Mouse (Mus musculus) R1 (cell line): ENCODE results near the gene Palm3.
"Not testable (repeated sequence)": the region's sequence is repeated elsewhere in the genome, so short reads cannot be mapped to it uniquely, and the experiment has no call there.

Source experiments
- DNase-seq: peaks from one replicate; pipeline ENCODE4 v3.0.0-alpha.2; 2018; ENCODE audit warnings: low read depth, low spot score

Palm3 gene

DNA sequence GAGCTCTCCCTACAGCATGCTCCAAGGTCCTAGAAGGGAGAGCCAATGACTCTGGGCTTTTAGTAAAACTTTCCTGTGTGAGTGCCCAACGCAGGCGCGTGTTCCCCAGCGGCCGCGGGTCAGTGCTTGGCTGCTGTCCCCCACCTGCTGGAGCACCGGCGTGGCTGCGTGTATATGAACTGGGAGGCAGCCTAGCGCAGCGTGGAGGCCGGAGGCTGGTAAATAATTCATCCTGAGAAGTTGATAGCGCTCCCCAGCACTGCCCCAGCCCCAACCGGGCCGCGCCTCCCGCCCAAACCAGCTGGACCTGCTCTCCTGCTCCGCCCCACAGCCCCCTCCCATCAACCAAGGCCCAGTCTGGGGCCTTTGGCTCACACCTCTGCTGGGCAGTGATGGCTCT lies at the start of gene Palm3:
Palm3 (plus strand) TSS at position 376 of the 400 bp plus-strand sequence.
- DNase-seq = peak; percentile 91

DNA sequence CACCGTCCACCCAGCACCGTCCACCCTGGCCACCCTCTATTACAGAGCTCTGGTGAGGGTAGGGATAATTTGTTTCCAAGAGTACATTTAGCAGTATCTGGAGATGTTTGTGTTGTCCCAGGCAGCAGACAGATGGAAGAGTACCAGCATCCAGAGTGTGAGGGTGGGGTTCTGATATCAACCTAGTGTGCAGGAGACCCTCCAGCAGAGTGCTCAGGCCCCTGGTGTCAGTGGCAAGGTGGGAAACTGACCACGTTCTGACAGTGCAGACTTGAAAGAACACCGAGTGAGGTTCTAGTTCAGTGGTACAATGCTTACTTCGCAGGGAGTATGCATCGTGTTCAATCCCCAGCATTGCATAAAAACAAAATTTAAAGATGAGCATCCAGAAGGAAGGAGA lies 49.6 kb upstream of the Palm3 start:
- DNase-seq = no peak

DNA sequence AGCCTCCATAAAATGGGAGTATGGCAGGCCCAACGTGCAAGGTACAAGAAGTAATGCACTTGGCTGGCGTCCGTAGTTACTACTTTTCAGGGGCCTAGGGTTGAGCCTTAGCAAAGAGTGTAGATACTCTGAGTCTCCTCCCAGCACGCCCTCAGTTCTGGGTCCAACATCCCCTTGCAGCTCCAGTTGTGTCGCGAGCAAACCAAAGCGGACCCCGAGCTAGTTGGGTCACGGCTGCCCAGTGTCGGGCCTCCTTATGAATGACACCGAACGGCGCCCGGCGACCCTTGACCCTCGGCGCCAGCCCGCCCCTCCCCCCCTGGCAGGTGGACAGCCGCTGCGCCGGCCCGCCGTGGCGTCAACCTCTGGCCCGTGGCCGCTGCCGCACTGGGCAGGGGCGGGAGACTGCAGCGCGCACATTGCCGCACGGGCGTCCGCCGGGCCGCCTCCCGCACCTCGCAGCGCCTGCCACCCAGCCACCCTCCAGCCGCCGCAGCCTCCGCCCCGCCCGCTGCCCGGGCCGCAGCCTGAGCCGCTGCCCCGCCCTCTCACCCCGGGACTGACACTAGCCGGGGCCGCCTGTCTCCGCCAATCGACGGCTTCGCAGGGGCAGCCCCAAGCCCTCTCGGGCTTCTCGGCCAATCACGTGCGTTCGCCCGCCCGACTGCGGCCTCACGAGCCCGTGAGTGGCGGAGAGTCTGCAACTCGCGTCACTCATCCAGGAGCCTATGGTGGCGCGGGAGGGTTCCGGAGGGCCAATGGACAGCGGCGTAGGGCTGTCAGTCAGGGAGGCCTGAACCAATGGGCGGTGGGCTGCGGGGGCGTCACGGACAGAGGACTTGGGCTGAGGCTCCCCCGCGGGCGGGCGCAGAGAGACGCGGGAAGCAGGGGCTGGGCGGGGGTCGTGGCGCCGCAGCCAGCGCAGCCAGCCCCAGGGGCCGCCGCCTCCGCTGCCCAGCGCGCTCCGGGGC lies 48.8 kb upstream of the Palm3 start, which contains the start of gene Prkaca:
Prkaca (plus strand) TSS at position 844 of the 971 bp plus-strand sequence.
- DNase-seq = peak; percentile 99

DNA sequence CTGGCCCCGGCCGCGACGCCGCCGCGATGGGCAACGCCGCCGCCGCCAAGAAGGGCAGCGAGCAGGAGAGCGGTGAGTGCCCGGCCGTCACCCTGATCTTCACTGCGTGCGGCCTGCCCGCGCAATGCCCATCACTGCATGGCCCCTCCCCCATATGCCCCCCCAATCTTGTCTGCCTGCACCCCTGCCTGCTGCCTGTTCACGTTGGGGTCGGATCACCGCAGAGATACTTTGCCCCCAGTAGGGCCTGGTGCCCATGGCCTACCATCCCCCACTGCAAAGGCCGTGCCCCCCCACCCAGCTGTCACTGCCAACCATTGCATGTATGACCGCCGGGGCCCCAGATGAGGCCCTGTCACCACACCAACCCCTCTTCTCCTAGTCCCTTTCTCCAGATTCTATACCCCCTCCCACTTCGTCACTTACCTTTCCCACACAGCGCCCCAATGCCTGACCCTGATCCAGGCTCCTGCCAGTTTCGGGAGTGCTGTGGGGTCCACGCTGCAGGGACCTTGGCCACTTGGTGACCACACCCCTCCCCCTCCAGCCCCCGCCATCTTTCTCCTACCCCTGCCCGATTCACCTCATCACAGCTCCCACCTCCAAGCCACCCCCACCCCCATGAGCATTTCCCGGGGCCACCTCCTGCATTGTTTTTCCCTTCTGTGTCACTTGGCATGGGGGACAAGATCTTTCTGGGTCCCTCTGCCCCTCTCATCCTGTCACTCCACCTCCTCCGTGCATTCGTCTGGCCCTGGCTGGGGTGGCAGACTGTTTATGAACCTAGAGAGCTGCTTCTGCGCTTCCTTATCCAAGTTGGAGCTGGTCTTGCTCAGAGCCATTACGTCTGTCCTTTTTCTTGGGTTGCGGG lies 47.9 kb upstream of the Palm3 start:
- peak; percentile 16 for DNase-seq

DNA sequence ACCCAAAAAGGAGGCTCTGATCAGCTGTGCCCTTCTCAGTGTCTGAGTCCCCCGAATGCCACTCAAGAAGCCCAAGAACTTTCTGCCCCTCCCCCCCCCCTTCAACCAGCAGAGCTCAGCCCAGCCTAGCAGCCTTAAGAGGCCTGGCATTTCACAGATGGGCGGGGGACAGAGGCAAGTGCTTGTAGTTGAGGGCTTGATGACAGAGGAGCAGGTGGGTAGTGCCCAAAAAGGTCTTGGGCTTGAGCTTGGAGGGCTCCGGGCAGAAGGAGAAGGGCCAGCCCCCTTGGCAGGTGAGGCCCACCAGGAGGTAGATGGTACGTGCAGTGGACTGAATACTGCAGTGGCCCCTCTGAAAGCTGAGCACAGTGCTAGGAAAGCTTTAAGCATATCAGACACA lies 46.8 kb upstream of the Palm3 start:
- DNase-seq = no peak

DNA sequence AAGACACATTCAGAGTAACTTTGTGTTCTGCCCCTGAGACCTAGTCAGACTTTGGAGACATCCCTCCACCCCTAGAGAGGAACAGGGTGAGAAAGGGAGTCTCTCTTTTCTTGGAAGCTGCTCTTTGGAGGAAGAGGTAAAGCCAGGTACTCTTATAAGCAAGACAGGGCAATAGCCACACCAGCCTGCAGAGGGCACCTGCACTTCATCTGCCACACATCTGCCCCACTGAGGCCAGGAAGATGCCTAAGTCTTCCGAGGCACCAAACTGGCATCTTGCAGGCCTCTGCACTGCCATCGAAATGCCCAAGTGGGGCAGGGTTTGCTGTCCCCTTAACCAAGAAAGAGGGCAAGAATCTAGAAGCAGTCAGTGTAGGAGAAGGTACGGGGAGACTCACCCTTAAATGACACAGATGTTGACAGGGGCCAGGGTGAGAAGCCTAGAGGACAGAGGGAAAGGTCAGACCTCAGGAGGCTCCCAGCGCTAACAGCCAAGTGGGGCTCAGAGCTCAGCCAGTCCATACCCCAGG lies 45.1 kb upstream of the Palm3 start:
- no peak for DNase-seq

DNA sequence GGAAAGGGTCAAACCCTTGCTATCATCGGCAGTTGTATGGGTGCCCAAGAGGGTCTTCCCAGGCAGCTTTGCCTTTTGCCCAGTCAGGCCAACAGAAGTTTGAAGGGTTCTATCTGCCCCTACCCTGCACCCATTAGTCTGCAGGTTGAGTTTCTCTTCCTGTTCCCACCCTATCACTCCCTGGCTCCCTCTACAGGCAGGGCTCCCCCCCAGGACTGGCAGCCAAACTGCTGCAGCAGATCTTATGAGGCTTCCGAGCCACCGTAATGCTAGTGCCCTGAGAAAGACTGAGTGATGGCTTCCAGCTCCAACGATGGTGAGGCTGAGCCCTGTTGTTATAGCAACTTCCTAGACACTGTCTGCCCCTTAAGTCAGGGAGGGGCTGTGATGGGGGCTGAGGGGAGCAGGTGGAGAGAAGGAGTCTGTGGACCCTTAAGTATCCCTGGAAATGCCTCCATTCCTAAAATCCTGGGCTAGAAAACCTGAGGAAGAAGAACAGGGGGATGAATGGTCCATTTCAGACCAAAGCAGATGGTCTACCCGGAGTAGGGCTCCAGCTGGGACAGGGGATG lies 44.4 kb upstream of the Palm3 start:
- DNase-seq = no peak

DNA sequence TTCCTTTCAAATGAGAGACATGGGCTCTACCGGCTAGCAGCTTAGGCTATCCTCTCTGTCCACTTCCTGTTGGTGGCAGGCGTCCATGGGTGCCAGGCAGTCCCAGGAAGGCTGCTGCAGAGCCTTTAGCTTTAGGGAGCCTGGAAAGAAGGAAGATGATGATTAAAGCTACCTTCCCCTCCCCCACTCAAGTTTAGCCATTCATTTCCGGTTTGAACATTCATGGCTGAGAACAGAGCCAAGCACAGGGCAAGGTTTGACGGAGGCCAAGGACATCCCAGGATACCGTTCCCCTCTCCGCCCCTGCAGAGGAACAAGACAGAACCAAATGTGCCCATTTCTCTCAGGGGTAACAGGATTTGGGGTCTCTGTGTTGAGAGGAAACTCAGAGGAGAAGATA lies 43.6 kb upstream of the Palm3 start:
- DNase-seq = no peak

DNA sequence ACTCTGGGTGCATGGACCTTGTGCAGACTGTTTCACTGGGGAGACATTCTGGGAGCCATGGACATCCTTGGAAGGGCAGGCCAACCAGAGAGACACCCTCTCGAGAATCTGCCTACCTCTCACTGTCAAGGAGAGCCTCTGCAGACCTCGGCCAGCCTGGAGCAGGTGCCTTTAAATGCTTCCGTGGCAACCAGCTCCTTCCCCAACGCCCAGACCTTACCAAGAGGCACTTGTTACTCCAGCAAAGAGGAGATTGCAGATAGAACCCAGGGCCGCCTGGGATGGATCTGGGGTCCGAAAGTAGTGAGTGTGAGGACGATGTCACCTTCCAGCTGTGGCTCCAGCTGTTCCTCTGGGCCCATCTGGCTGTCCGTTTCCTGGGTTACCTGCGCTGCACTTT lies 43.1 kb upstream of the Palm3 start:
- no peak for DNase-seq

DNA sequence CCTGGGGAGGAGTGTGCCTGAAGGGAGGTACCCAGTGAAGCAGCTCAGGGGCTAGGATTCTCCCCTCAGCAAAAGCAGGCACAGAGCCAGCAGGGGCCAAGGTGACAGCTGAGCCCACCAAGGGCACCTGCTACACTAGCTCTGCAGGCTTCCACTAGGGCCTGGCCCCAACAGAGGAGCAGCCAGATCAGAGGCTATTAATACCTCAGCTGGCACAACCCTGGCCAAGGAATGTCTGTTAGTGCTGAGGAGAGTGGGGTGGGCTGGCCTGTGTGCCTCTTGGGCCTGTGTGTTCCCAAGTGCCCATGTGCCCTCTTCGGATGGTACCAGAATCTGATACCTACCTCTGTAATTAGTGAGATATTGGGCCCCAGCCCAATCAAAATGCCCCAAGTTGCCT lies 41.0 kb upstream of the Palm3 start:
- no peak for DNase-seq

DNA sequence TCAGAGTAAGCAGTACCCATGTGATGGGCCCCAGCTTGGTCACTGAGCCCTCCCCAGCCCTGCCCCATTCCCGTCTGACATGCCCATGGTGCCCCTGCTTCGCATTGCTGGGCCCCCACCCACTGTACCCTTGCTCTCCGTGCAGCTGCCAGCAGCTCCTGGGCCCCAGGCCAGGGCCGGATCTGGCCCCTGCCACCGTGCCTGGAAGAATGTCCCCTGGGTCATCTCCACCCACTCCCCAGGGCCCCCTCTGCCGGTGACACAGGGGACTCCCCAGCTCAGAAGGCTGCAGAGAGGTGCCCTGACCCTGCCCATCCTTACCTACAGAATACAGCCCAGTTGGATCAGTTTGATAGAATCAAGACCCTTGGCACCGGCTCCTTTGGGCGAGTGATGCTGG lies 40.4 kb upstream of the Palm3 start:
- no peak for DNase-seq

DNA sequence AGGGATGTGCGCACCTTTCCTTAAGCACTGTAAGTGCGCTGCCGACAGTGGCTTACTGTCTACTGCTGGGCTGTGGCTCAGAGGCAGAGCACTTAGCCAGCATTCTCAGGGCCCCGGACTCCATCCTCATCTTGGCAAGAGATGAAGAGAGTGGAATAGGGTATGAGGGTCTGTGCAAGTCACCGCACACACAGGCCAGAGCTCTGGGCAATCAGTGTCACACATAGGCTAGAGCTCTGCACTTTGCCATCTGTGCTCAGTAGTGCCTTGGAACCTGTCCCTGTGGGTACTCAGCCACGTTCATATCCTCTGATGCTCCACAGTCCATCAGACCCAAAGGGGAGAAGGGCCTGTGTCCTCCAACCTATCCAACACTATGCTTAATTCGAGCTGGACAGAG lies 39.7 kb upstream of the Palm3 start:
- no peak for DNase-seq

DNA sequence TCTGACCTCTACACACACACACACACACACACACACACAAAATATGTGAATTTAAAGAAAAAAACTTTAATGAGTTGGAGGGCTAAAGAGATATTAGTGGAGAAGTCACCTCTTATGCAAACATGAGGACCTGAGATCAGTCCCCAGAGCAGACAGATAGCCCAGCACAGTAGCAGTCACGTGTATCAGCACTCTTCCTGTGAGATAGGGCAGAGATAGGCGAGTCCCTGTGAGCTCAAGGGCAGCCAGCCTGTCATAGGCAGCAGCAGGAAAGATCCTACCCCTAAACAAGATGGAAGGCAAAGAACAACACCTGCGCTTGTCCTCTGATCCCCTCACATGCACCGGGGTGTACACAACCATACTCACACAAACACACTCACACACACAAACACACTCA lies 38.8 kb upstream of the Palm3 start:
- DNase-seq = no peak

DNA sequence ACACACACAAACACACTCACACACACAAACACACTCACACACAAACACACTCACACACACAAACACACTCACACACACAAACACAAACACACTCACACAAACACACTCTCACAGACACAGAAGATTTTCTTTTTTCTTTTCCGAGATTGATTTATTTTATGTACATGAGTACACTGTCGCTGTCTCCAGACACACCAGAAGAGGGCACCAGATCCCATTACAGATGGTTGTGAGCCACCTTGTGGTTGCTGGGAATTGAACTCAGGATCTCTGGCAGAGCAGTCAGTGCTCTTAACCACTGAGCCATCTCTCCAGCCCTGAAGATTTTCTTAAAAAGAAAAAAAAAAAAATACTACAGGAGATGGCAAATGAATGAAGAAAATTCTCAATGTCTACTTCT lies 38.0 kb upstream of the Palm3 start:
- DNase-seq = not testable (repeated sequence)

DNA sequence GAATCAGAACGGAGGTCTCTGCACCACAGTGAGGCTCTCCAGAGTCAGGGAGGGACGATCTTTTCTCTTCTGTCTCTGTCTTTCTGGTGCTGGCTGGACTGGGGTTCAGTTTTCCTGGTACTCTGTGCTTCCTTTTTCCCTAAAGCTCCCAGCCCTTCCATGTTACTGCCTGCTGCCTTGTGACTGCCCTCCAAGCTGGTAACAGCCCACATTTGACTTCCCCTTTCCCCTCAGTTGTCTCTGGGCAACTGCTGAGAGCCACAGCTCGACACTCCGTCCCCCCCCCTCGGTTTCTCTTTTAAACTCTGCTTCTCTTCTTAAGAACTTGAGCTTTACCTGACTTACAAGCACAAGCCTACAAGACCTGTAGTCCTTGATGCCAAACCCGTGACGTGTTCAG lies 32.0 kb upstream of the Palm3 start:
- no peak for DNase-seq

DNA sequence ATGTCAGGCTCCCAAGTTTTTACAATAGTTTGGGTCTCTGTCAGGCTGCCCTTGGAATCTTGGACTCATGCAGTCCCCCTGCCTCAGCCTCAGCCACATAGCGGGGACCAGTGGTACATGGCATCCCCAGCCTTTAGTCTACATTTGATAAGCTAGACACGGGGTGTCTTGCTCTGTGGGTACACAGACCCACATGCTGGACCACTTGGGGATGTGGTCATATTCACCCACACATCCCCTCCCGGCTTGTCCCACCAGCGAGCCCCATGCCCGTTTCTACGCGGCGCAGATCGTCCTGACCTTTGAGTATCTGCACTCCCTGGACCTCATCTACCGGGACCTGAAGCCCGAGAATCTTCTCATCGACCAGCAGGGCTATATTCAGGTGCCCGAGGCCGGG lies 31.1 kb upstream of the Palm3 start:
- DNase-seq = no peak

DNA sequence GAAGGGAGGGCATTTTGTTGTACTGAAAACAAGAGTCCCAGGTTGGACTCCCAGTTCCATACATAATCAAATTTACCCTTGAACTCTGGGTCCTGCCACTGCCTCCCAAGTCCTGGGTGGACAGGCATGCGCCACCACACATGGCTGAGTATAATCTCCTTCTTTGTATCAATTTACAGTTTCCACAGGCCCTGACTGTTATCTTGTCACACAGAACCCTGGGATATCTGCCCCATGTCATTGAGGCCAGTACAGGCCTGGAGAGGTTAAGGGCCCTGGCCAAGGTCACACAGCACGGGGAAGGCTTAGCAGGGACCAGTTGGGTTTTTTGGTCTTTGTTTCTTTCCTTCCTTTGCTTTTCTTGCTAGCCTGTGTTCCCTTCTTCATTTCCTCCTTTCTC lies 28.8 kb upstream of the Palm3 start:
- DNase-seq = no peak

DNA sequence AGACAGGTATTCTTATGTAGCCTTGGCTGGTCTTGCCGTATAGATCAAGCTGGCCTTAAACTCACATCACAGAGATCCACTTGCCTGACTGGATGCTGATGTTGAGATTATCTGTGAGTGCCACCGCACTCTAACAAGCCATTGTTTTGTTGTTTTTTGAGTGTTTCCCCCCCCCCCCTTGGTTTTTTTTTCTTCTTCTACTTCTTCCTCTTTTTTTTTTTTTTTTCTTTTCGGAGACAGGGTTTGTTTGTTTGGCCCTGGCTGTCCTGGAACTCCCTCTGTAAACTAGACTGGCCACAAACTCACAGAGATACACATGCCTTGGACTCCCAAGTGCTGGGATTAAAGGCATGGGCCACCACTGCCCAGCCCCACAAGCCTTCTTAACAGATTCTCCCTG lies 27.2 kb upstream of the Palm3 start:
- DNase-seq = no peak

DNA sequence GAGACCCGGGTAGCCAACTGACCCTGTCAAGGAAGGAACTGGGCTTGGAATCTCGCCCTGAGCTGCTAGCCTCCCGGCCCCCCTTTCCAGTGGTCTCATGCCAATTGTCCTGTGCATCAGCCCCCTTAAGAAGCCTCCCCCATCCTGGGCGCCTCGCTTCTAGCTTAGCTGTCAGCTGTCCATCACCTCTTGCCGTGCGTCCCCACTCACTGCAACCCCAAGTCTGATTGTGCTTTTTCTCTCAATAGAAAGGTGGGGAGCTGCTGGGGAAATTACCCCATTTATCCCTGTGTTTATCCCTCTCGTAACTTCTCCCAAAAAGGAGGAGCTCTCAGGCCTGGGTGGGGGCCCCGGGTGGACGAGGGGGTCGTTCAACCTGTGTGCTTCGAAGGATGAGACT lies 25.3 kb upstream of the Palm3 start:
- no peak for DNase-seq

DNA sequence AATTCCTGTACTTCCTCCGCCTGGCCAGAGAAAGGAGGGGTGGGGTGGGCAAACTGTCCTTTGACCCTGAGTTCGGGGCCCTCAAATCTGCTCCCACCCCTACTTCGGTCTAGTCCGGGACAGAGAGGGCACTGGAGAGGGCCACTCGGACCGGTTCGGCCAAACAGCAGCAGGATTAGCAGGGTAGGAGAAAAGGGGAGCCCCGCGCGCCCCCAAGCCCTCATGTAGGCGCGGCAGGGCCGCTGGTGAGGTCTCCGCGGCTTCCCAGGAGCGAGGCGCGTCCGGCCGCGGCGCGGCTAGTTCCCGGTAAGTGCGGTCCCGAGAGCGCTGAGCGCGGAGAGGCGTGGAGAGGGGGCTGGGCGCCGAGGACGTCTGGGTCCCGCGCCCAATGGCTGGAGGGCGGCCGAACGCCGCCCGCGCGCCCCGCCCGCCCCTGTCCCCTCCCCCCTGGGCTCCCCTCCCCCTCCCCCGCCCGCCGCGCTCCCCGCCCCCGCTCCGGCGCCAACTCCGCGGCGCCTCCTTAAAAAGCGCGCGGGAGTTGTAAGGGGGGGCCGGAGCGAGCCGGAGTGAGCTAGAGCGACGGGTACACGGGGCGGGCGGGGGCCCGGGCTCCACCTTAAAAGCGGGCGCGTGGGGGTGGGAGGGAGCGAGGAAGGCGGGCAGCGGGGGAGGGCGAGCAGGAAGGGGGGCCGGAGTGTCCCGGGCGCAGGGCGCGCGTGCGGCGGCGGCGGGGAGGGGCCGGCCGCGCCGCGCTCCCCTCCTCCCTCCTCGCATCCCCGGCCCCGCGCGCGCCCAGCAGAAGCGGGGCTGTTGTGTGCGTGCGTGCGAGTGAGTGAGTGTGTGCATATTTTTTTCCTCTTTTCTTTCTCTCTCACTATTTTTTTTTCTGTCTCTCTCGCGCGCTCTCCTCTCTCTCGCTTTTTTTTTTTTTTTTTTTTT lies 24.4 kb upstream of the Palm3 start:
- peak; percentile 86 for DNase-seq
